Mouse (Mus musculus): ENCODE measurements around the gene Ybey.

Ybey gene

DNA sequence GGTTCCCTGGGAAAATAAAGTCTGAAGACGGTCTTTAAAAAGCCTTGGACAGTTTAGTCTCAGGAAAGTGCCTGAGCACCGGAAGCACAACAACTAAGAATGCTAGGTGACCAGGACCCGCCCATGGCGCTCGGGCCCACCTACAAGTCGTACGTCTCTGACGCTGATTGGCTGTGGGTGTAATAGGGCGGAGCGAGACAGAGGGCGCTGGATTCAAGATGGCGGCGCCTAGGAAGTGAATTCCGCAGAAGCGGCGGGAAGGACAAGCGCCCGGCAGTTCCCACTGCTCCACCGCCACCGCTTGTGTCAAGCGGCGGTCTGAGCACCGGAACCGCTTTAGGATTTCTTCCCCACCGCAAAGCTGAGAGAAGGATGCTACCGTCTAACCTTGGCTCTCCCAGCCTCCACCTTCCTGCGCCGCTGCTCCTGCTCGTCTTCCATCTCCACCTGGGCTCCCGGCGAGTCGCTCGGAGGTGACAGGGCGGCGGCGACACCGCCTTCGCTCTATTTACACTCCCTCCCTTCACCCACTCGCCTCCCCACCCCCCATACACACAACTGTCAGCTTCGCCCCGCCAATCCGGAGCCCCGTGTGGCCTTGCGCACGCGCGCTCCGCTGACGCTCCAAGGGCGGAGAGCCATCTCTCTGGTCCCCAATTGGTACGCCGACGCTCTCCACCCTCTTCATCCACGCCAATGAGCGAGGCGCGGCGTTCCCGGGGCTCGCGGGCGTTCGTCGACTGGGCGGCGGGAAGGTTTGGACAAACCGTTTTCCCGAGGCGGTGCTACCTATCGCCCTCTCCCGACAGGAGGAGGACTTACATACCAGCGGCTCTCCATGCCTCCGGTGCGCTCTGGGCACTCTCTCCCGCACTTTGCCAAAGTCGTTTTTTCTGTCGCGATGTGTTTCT, 26.5 kb downstream of the Ybey start, which contains the start of gene Pcnt:
TSS of gene Pcnt (minus strand) at position 609 of the 911 bp plus-strand sequence.
- peak; percentile 96 for DNase-seq (ENCODE audit: low read depth, low spot score)

DNA sequence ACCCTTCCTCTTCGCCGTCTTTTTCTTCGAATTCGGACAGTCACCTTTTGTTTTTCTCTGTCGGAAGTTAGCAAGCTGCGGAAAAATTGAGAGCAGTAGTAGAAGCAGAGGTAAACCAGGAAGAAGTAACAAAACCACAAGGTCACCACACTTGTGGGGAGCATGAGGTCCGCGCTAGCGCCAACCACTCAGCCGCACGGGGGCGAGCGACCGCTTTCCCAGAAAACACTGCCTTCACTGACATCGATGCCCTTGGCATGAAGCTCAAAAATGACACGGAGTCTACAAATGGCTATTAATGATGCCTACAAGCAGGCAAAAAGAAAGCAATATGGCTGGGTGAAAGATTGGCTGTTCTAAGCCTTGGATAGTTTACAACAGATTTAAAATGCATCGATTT, 28.6 kb downstream of the Ybey start, which contains the start of gene AC141477.1:
TSS of gene AC141477.1 (minus strand) at position 164 of the 400 bp plus-strand sequence.
- no peak for DNase-seq (ENCODE audit: low read depth, low spot score)

DNA sequence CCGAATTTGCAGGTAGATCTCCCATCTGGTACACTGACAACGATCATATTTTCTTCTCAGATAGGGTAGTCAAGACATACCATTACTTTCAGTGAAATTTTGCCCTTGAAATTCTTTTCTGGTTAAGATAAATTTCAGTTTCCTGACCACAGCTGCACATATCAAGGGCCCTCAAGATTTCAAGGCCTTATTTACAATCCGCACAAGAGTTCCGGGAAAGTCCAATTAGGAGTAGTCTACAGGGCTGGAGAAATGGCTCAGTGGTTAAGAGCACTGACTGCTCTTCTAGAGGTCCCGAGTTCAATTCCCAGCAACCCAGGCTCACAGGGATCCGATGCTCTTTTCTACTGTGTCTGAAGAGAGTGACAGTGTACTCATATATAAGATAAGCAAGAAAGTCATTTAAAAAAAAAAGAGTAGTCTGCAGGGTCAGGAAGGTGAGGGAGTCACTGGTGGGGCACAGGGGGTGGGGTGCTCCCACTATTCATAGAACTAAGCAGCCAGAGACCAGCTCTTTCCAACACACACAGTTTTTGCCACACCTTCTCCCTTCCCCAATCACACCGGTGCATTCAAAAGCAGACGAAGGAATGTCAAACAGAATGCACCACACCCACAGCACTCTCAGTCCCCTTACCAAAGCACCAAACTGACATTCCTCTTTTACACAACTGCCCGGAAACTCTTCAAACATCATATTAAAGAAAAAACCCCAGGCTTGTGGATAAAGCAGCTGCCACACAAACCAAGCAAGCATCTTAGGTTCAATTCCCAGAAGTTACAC, 29.6 kb downstream of the Ybey start:
- DNase-seq (ENCODE audit: low read depth, low spot score) = no peak

DNA sequence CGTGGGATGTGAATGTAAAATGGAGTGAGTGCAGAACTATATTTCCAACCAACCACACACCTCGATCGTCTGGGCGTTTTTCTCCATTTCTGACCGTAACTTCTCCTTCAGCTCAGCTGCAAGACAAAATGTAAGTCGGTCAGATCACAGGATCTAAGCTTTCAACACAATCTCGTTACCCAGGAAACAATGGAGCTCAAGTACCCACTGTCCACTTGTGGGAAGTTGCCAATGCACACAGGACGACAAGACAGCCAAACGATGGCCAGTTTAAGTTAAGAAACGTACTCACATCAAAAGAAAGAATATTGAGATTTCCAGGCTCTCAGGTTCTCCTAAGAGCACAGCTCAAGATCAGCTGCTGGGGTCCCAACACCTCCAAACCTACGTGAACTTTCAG, 35.0 kb downstream of the Ybey start:
- no peak for DNase-seq (ENCODE audit: low read depth, low spot score)

DNA sequence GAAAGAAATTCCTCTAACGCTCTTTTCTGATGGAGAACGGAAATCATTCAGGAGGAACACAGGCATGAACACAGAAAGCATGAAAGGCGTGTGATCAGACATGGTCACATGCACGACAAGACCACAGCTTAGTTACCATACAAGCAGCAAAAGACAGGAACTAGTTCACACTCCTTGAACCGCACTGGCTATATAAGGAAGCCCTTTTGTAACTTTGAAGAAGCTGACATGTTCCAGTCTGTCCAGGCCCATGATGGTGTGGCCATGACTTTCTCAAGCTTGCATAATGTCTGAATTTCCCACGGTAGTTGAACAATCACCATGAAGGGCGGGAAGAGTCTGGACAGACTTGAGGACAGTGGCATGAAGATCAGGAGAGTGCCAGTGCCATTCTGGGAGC, 43.2 kb downstream of the Ybey start:
- no peak for DNase-seq (ENCODE audit: low read depth, low spot score)

DNA sequence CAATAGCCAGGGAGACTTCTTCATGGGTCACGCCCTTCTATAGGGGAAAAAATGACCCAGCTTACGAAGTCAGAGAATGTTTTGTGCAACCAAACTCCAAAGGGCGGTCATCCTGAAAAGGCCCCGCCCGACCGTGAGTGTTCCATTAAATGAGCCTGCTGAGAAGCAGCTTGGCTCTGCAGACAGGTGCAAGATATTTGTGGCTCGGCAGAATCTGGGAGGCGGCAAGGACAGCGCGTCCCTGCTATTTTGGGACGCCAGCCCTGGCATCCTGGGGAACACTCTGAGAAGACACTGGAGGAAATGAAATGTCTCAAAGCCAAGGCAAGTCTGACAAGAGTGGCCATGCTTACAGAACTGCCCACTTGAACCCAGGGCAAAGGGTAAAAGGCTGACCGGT, 52.1 kb downstream of the Ybey start:
- DNase-seq (ENCODE audit: low read depth, low spot score) = no peak
